Mouse (Mus musculus): ENCODE data around the gene Rapgef1.
A peak's percentile ranks its signal among the peaks of the same experiment; 100 is the strongest.
"Not testable (repeated sequence)": the region's sequence is repeated elsewhere in the genome, so short reads cannot be mapped to it uniquely, and the experiment has no call there.

The Rapgef1 gene

GRCm38 (mm10) chr2:29623247-29624090, 3.9 kb downstream of the Rapgef1 start:
- DNase-seq (ENCODE audit: low read depth, low spot score) = no peak

- DNase-seq (ENCODE audit: low read depth, low spot score) = no peak
Observed at GRCm38 (mm10) chr2:29624091-29624608, 4.6 kb downstream of the Rapgef1 start.

- DNase-seq (ENCODE audit: low read depth, low spot score) = no peak
Observed at GRCm38 (mm10) chr2:29624739-29625138, 5.2 kb downstream of the Rapgef1 start.

GRCm38 (mm10) chr2:29625573-29626200, 6.2 kb downstream of the Rapgef1 start:
- no peak for DNase-seq (ENCODE audit: low read depth, low spot score)

- DNase-seq (ENCODE audit: low read depth, low spot score) = no peak
Observed at GRCm38 (mm10) chr2:29627337-29627736, 7.8 kb downstream of the Rapgef1 start.

GRCm38 (mm10) chr2:29628186-29628585, 8.7 kb downstream of the Rapgef1 start:
- no peak for DNase-seq (ENCODE audit: low read depth, low spot score)

GRCm38 (mm10) chr2:29628763-29629181, 9.3 kb downstream of the Rapgef1 start:
- DNase-seq (ENCODE audit: low read depth, low spot score) = no peak

GRCm38 (mm10) chr2:29629311-29629710, 9.8 kb downstream of the Rapgef1 start:
- DNase-seq (ENCODE audit: low read depth, low spot score) = no peak

GRCm38 (mm10) chr2:29630141-29630771, 10.7 kb downstream of the Rapgef1 start:
- DNase-seq (ENCODE audit: low read depth, low spot score) = no peak

- DNase-seq (ENCODE audit: low read depth, low spot score) = no peak
Observed at GRCm38 (mm10) chr2:29631020-29631419, 11.5 kb downstream of the Rapgef1 start.

- DNase-seq (ENCODE audit: low read depth, low spot score) = not testable (repeated sequence)
Observed at GRCm38 (mm10) chr2:29631564-29632167, 12.1 kb downstream of the Rapgef1 start.

GRCm38 (mm10) chr2:29632168-29632662, 12.7 kb downstream of the Rapgef1 start:
- no peak for DNase-seq (ENCODE audit: low read depth, low spot score)

- DNase-seq (ENCODE audit: low read depth, low spot score) = peak; percentile 57
Observed at GRCm38 (mm10) chr2:29633101-29633554, 13.6 kb downstream of the Rapgef1 start.

GRCm38 (mm10) chr2:29633782-29634181, 14.3 kb downstream of the Rapgef1 start:
- DNase-seq (ENCODE audit: low read depth, low spot score) = no peak

GRCm38 (mm10) chr2:29634541-29634940, 15.0 kb downstream of the Rapgef1 start:
- no peak for DNase-seq (ENCODE audit: low read depth, low spot score)

- DNase-seq (ENCODE audit: low read depth, low spot score) = no peak
Observed at GRCm38 (mm10) chr2:29635966-29636507, 16.5 kb downstream of the Rapgef1 start.

GRCm38 (mm10) chr2:29637528-29637927, 18.0 kb downstream of the Rapgef1 start:
- DNase-seq (ENCODE audit: low read depth, low spot score) = no peak

- no peak for DNase-seq (ENCODE audit: low read depth, low spot score)
Observed at GRCm38 (mm10) chr2:29639377-29639776, 19.9 kb downstream of the Rapgef1 start.

- DNase-seq (ENCODE audit: low read depth, low spot score) = no peak
Observed at GRCm38 (mm10) chr2:29639953-29640743, 20.6 kb downstream of the Rapgef1 start.

- DNase-seq (ENCODE audit: low read depth, low spot score) = no peak
Observed at GRCm38 (mm10) chr2:29641707-29642106, 22.2 kb downstream of the Rapgef1 start.

Measured in mesoderm, embryonic 11.5 days (tissue).